Mouse (Mus musculus): ENCODE measurements around the gene Sap30. TPM values are rescaled to one million over a fixed set of nuclear protein-coding genes. Genes with fewer than 3 reads are reported as not detected.
"Not testable (repeated sequence)": the region's sequence is repeated elsewhere in the genome, so short reads cannot be mapped to it uniquely, and the experiment has no call there.

Gene Sap30
- total RNA-seq, 2 experiments from 2014 or later = 9.3 to 12.9 TPM

- DNase-seq (ENCODE audit: extremely low spot score in 1 of 2, low spot score in 1 of 2) = peak; percentile 14 to 53
These were observed 11.3 kb upstream of the Sap30 start for GRCm38 (mm10) chr8:57498847-57499511.

DNA sequence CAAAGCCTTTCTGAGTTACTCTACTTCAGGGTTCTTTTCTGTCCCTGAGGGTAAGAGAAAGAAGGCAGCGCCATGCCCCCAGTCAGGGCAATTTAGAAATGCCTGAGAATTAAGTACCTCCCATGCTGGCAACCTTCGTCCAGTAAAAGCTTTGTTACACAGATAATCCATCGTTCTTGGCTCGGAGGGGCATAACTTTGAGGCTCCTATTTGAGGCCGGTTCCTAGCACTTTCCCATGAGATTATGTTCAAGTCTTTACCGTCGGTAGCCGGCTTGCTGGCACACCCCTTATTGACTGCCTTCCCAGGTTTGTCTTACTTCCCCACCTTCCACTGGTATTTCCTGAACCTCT, 10.8 kb upstream of the Sap30 start:
- no peak for DNase-seq (ENCODE audit: extremely low spot score in 1 of 2, low spot score in 1 of 2)

DNA sequence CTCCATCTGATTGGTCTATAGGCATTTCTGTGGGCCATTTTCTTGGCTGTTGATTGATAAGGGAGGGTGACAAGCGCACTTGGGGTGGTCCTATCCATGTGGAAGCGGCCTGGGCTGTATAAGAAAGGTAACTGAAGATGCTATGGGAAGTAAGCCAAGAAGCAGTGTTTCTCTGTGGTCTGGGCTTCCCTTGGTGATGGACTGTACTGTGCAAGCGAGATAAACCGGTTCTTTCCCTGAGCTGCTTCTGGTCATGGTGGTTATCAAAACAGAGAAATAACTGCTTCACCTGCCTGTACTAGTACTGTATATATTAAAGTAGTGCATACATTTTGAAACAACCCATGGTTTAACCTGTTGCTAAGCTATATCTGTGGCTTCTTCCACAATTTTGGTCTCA, 4.2 kb upstream of the Sap30 start:
- DNase-seq (ENCODE audit: extremely low spot score in 1 of 2, low spot score in 1 of 2) = no peak

GRCm38 (mm10) chr8:57489896-57490295, 2.2 kb upstream of the Sap30 start:
- no peak for DNase-seq (ENCODE audit: extremely low spot score in 1 of 2, low spot score in 1 of 2)

DNA sequence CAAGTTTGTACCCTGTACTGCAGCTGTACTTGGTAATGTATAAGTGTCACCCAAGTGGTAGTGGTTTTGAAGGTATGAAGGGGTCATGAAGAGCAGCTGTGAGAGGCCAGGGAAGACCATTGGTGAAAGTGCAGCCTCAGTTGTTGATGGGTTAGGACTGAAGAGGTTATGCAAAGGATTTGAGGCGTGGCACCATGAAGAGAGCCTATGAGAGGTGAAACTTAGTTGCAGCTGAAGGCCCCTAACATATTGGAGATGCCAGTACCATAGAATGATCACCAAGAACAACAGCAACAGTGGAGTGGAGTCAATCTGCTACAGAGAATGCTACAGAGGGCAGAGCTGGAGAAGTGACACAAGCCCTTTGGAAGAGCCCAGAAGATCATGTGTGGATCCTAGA, 1.7 kb upstream of the Sap30 start:
- DNase-seq (ENCODE audit: extremely low spot score in 1 of 2, low spot score in 1 of 2) = no peak

- peak; percentile 18 to 20 for DNase-seq (ENCODE audit: extremely low spot score in 1 of 2, low spot score in 1 of 2)
These were observed 679 bp upstream of the Sap30 start for GRCm38 (mm10) chr8:57488312-57488765.

- DNase-seq (ENCODE audit: extremely low spot score in 1 of 2, low spot score in 1 of 2) = peak; percentile 9 to 27
These were observed 894 bp downstream of the Sap30 start for GRCm38 (mm10) chr8:57486491-57487440.

DNA sequence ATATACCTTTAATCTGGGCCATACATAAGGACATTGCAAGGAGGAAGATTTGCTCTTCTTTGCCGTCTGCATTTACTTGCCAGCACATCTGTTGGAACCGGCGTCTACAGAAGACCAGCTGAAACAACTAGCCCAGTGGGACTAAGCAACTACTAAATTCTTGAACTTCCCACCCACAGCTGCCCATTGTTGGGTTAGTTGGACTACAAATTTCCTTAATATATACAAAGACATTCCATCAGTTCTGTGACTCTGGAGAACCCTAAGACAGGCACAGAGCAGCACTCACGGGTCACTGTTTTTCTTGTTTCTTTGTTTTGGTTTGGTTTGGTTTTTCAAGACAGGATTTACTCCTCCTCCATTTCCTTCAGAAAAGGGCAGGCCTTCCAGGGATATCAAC, 7.1 kb downstream of the Sap30 start:
- DNase-seq (ENCODE audit: extremely low spot score in 1 of 2, low spot score in 1 of 2) = no peak

- DNase-seq (ENCODE audit: extremely low spot score in 1 of 2, low spot score in 1 of 2) = no peak
These were observed 8.0 kb downstream of the Sap30 start for GRCm38 (mm10) chr8:57479700-57480099.

GRCm38 (mm10) chr8:57478406-57478805, 9.3 kb downstream of the Sap30 start:
- no peak for DNase-seq (ENCODE audit: extremely low spot score in 1 of 2, low spot score in 1 of 2)

DNA sequence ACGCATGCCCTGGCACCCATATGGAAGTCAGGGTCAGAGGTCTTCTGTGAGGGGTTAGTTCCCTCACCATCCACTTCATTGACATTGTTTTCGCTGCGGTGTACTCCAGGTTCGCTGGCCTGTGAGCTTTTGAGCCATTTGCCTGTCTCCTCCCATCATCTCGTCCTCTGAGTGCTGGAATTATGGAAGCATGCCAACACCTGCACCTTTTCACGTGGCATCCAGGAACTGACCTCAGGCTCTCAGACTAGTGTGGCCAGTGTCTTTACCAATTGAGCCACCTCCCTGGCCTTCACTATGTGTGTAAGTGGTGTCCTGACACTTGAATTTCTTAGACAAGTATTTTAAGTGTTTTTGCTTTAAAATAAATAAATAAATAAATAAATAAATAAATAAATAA, 13.9 kb downstream of the Sap30 start:
- DNase-seq (ENCODE audit: extremely low spot score in 1 of 2, low spot score in 1 of 2) = no peak

- DNase-seq (ENCODE audit: extremely low spot score in 1 of 2, low spot score in 1 of 2) = no peak
These were observed 16.8 kb downstream of the Sap30 start for GRCm38 (mm10) chr8:57470863-57471262.

DNA sequence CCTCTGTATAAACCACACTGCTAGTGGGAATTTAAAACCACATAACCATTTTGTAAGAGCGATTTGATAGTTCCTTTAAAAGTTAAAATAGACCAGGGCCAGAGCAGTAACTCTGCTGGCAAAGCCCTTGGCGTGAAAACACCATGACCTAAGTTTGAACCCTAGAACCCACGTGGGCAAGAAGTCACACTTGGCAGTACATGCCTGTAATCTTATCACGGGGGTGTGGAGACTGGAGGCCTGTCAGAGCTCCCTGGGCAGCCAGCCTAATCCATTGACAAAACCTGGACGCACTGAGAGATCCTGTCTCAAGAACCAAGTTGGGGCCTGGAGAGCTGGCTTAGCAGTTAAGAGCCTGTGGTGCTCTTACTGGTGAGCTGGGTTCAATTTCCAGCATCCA, 19.0 kb downstream of the Sap30 start:
- DNase-seq (ENCODE audit: extremely low spot score in 1 of 2, low spot score in 1 of 2) = no peak

DNA sequence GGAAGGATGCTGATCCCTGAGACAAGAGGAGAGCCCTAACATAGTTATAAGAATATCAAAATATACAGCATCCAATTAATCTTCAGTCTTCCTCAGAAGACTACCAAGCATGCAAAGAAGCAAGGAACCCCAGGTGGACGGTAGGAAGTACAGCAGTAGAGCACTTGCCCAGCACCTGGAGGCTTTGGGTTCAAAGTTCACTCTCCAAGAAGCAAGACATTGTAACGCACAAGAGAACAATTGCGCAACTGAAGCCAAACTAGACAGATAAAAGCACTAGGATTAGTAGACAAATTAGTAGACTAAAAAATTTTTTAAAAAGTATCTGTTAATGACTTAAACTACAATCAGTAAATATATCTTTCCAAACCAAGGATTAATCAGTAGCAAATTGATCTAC, 23.9 kb downstream of the Sap30 start:
- no peak for DNase-seq (ENCODE audit: extremely low spot score in 1 of 2, low spot score in 1 of 2)

DNA sequence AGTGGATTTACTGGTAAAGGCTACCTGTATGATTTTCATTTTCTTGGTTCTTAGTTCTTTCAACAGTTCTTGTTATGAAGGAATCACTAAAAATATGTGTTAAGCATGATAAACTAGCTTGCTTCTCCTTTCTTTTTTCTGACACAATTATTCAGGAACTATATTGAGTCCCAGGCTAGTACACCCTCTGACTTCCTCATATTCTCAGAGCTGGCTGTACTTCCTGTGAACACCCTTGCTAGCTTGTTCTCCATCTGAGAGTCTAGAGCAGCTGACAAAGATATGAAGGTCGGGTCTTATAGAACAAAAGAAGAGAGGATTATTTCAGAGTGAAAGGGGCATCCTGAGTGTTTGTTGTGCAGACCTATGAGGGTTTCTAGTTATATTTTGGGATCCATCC, 24.8 kb downstream of the Sap30 start:
- DNase-seq (ENCODE audit: extremely low spot score in 1 of 2, low spot score in 1 of 2) = no peak

DNA sequence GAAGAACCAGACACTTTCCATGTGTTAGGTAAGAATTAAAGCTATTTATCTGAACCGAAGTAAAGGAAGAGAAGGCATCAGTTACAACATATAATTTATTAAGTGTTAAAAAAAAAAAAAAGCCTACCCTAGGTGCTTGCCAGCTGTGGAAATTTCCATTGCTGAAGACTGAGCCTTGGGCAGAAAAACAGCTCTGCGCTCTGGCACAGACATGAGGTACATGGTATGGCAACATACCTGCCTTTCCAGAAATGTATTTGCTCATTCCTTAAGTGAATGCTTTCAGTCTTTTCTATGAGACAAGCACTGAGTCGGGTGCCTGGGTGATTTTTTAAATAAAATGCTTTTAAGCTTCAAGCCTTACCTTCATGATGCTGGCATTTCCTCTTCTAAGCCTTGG, 29.7 kb downstream of the Sap30 start:
- no peak for DNase-seq (ENCODE audit: extremely low spot score in 1 of 2, low spot score in 1 of 2)

GRCm38 (mm10) chr8:57457152-57457551, 30.5 kb downstream of the Sap30 start:
- DNase-seq (ENCODE audit: extremely low spot score in 1 of 2, low spot score in 1 of 2) = peak in 1 of 2 experiments; percentile 9

DNA sequence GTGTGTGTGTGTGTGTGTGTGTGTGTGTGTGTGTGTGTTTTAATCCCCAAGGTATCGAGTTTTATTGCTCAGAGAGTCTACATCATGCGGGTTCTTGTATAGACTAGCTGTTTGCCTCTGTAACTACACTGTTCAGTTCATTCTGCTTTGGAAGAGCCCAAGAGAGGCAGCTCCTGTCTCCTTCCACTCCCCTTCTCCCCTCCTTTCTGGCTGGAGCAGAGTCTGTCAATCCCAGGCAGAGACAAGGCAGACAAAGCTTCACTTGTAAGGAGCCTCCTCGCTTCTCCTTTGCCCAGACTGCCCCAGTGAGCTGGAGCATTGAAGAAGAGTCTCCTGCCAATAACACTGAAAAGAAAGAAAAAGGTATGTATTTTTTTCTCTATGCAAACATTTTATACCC, 31.9 kb downstream of the Sap30 start, which contains the start of gene Scrg1:
Gene Scrg1, plus strand, starts transcription at position 159 of the 400 bp plus-strand sequence.
- DNase-seq (ENCODE audit: extremely low spot score in 1 of 2, low spot score in 1 of 2) = no peak

DNA sequence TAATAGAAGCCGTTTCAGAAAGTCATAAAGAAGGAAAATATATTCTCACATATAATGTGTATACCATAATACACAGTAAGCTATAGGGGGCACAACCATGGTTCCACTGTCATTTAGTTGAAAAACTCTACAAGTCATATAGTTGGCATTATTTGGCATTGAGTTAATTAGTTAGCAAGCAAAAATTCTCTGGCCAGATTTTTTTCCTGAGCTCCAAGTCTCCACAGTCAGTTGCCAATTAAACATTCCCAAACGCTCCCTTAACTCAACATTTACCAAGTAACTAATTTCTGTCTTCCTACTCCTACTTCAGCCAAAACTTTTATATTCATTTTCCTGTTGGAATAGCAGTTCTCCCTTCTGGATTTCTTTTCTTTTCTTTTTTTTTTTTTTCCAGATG, 34.3 kb downstream of the Sap30 start:
- DNase-seq (ENCODE audit: extremely low spot score in 1 of 2, low spot score in 1 of 2) = no peak

DNA sequence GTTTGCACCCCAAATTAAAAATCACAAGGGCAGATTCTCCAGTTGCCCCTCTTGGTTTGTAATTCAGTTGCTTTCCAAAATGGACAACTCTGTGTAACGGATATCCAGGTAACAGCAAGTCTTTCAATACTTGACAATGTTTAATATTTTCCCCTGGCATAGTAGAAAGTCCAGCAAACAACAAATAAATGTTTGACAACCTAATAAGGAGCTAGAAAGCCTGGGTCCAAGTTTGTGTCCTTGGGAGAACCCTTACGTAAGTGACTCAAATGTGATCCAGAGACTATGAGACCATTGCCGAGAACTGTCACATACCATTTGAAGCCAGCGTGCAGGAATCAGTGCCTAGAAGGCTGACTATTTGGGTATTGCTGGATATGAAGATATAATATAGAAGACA, 35.8 kb downstream of the Sap30 start:
- no peak for DNase-seq (ENCODE audit: extremely low spot score in 1 of 2, low spot score in 1 of 2)

DNA sequence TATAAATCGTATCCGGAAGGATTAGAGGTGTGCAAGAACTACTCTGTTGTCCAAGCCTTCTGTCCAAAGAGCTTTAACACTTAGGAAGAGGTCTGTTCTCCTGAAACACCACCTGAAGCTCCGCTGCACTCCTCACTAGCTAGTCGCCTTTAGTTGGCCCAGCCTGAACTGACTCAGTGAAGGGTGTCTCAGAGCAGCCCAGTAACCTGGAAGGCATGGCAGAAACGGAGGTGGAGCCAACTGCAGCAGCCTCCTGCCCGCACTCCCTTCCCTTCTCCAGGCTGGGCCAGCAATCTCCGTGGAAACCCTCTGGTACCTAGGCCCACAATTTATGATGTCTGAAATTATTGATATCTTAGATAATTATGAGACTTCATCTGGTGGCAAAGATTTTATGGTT, 36.9 kb downstream of the Sap30 start:
- DNase-seq (ENCODE audit: extremely low spot score in 1 of 2, low spot score in 1 of 2) = no peak

DNA sequence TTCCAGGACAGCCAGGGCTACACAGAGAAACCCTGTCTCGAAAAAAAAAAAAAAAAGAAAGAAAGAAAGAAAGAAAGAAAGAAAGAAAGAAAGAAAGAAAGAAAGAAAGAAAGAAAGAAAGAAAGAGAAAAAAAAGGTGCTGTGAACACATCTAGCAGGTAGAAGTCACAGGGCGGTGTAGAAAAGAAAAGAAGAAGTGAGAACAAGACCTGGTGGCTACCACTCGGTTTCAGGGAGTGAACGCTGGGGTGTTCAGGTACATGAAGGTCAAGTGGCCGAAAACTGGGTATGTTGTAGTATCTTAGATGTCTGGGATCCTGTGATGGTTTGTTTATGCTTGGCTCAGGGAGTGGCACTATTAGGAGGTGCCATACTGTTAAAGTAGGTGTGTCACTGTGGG, 41.8 kb downstream of the Sap30 start:
- not testable (repeated sequence) for DNase-seq (ENCODE audit: extremely low spot score in 1 of 2, low spot score in 1 of 2)

All from layer of hippocampus, postnatal 25 days (tissue).